Mouse (Mus musculus): ENCODE measurements around the gene Slc25a12.

The Slc25a12 gene

DNA sequence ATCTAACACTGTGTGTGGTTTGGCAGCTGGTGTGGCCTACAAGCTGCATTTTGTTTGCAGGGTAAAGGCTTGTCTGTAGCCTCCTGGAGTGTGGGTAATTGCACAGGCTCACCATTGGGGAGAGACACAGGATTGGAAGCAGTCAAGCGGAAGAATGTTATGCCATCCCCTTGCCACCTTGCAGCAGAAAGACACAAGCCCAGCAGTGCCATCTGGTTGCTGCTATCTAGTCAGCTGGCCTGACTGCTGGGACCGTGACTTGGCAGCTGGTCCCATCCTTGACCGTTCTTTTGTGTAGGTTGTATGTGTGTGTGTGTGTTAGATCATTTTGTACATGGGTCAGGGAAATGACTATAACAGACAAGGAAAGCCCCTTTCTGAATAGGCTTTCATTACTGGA is 122.1 kb downstream of the Slc25a12 start:
- no peak for DNase-seq

DNA sequence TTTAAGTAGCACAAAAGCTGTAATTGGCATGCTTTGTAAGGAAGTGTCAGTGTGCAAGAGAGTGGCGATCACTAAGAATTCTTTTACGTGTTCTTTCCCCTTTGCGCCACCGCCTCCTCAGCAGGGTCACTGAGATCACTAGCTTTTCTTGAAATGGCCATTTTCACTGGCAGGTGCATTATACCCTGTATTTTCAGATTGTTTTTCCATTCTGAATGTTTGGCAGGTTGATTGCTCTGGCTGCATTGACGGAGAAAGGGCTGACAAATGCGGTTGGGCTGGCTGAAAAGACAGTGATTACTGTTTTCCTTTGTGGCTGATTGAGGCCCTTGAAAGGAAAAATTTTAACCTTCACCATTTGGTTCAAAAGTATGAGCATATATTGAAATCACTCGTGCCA is 122.7 kb downstream of the Slc25a12 start:
- DNase-seq, result no peak

DNA sequence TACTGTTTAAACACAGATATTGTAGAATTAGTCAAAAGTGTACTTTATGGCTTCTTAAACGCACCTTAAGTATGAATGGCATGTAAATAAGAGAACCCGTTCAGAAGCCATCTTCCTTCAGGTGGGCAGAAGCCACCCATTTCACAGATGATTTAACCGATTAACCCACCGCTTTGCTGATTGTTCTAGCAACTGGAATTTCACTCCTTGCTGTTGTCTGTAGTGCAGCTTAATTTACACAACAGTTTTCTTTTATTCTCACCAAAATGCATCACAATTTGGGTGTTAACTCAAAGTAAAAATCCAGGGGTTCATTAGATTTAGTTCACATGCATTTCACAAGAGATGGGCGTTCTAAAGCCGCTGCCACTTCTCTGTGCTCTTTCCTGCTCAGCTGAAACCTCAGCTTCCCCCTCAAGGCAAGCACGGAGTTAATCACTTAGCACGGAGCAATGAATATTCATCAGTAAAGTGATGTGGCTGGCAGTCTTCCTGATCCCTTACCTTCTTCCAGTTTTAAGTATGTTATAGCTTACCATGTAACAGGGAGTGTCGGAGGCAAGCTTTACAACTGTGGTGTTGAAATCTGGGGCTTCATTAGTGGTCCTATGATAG is 124.4 kb downstream of the Slc25a12 start:
- DNase-seq, result no peak

DNA sequence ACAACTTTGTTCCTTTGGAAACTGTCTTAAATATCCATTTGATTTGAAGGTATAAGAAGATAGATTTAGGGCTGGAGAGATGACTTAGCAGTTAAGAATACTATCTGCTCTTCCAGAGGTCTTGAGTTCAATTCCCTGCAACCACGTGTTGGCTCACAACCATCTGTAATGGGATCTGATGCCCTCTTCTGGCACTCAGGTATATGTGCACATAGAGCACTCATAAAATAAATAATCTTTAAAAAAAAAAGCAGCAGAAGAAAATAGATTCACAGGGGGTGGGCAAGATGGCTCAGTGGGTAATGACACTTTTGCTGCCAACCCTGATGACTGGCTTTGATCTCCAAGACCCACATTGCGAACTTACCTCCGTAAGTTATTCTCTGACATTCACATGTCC is 125.4 kb downstream of the Slc25a12 start:
- DNase-seq, result no peak

DNA sequence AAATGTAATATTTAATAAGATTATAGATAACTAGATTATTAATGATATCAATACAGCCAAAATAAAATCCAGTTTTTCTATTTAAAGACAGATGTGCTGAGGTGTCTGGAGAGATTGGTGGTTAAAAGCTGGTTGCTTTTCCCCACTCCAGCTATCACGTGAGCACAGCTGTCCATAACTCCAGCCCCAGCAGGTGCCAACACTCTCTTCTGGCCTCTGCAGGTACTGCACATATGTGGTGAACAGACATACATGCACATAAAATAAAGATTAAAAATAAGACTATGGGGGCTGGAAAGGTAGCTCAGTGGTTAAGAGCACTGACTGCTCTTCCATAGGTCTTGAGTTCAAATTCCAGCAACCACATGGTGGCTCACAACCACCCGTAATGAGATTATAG is 126.0 kb downstream of the Slc25a12 start:
- DNase-seq, result no peak

DNA sequence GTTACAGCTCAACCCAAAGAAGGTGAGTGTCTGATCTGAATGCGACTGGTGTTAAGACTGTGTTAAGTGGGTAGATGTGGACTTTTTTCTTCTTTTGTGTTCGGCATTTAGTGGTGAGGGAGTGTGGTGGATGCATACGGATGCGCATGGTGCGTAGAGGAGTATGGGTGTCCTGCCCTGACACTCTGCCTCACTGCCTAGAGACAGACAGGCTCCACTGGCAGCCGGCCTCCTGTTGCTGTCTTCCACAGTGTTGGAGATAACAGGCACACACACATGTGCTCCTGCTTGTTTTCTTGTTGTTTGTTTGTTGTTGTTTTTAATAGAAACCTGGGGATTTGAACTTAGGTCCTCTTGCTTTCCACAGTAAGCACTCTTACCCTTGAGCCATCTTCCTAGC is 131.5 kb downstream of the Slc25a12 start:
- no peak for DNase-seq

DNA sequence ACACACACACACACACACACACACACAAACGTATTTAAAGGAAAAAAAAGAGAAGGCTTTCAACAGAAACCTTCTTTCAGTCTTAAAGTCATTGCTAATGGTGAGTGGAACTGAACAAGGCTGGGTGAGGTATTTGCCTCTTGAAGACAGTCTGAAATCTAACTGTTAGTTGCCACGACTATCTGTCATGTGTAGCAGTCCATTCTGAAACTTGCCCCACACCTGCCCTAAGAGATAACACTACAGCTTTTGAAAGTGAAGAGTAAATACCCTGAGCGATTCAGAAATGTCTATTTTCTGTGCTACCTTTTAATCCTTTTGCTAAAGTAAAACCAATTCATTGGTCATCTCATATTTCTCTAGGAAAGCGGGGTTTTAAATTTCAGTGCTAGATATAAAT is 132.1 kb downstream of the Slc25a12 start:
- no peak for DNase-seq

DNA sequence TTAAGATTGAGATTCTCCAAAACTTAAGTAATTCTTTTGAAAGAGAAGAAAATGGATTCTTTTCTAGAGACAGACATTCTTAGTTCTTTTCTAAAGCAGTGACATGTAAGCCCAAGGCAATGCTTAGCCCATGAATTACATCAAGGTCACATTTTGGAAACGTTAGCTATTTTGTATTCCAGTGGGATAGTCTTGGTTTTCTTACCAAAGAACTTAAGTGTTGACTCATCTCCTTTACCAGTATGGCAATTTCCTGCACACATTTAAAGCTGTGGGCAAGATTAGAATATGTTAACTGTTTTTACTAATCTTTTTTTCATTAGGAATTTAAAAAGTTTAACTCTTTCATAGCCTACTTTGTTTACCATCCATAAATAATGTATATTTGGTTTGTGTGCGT is 134.6 kb downstream of the Slc25a12 start:
- no peak for DNase-seq

DNA sequence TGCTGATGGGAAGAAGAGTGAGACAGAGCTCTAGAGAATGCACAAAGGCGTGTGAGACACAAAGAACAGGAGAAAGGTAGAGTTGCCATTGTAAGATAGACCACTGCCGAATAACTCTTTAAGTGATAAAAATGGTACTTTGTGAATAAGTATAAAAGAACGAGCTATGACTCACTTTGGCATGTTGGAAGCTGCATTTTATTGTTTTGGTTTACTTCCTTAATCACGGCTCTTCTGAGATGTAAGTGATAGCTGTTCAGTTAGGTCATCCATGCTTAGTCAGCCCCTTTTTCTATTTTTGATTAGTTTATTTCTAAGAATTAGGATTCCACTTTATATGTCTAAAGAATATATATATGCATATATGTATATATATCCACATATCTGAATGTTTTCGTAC is 135.6 kb downstream of the Slc25a12 start:
- DNase-seq, result no peak

DNA sequence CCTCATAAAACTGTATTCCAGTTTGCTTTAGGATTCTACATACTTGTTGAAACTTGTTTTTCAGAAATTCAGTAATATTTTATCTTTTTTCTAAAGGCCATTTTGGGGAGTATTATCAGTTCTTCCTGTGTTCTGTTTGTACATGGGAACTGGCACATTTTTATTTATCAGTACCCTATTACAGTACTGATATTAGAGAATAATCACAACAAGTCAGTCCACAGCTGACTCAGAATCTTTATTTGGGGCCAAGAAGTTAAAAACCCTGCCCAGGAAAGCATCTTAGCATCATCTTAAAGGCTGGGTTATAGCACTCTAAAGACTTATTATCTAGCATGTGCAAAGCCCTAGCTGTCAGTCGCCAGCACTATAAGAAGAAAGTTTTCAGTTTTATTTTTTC is 137.9 kb downstream of the Slc25a12 start:
- DNase-seq, result no peak

DNA sequence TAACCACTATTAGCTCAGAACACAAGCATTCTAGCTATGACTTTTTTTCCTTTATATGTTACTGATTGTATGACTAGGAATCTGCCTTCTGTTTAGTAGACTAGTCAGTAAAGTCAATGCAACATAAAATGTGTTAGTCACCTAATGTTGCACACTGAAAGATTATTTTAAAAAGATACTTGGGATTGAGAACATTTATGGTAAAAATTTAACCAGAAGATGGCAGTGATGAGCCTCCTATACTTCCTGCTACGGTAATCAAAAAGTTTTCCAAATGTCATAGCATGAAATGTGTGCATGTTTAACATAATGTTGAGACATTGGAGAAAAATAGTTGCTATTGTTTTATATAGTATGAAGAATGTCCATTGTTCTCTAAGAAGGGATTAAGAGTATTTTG is 140.2 kb downstream of the Slc25a12 start:
- DNase-seq, result no peak
